Mouse (Mus musculus): ENCODE results near the gene Foxa2. TPM values are rescaled to one million over a fixed set of nuclear protein-coding genes. Genes with fewer than 3 reads are reported as not detected.

The Foxa2 gene
- total and polyA plus RNA-seq, 2 experiments: 11.2 to 103 TPM

DNA sequence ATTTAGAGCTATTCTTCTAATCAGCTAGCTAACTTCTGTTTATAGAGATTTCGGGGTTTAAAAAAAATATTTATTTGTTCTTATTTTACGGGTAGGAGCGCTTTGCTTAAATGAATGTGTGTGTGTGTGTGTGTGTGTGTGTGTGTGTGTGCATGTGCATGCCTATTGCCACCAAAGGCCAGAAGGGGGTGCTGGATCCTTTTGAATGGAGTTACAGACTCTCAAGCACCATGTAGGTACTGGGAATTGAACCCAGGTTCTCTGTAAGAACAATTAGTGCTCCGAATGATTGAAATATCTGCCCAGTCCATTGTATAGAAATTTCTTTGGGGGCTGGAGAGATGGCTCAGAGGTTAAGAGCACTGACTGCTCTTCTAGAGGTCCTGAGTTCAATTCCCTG lies 37.7 kb downstream of the Foxa2 start:
- WGBS: 92% methylated on average over 4 of the region's 4 CpGs

GRCm38 (mm10) chr2:148004554-148005521 lies 41.9 kb downstream of the Foxa2 start:
- WGBS: 65% methylated on average over 7 of the region's 7 CpGs
- Histone ChIP-seq H3K4me3 (ENCODE audit: insufficient read depth, low read depth, low read length) (no peak overlapping the region), H3K79me2 (ENCODE audit: control insufficient read depth, insufficient read depth, low read length) (peaks cover 4% of the 10 kb centered on the region; the same call in 1 of the 2 replicates), H3K9ac (ENCODE audit: low read depth, low read length) (no peak overlapping the region), H3K27ac (replicated peaks; ENCODE audit: insufficient read depth, low read depth, low read length) (no peak overlapping the region), H3K4me1 (ENCODE audit: control insufficient read depth, insufficient read depth, low read length) (peaks cover 6% of the 10 kb centered on the region; the same call in 1 of the 2 replicates), H3K27me3 (ENCODE audit: control insufficient read depth, insufficient read depth, low read length) (no peaks in the 10 kb centered on the region), H3K36me3 (ENCODE audit: control insufficient read depth, insufficient read depth, low read length) (peaks cover 48% of the 10 kb centered on the region)
- DNase-seq (ENCODE audit: extremely low read depth, low read depth, low spot score): no peak
- no peak for TF ChIP-seq POLR2A (IDR thresholded peaks at IDR 0.05; ENCODE audit: extremely low read depth, insufficient read depth, low read length)
- TF ChIP-seq CTCF (IDR thresholded peaks at IDR 0.05; ENCODE audit: low read depth, low read length): no peak

More for the DNA sequence above, 37.7 kb downstream of the Foxa2 start:
- no peak overlapping the region for H3K27ac ChIP-seq (replicated peaks; ENCODE audit: insufficient read depth, low read depth, low read length)
- no peak overlapping the region for H3K9ac ChIP-seq (ENCODE audit: low read depth, low read length)
- TF ChIP-seq POLR2A (IDR thresholded peaks at IDR 0.05; ENCODE audit: extremely low read depth, insufficient read depth, low read length) (no peak), CTCF (IDR thresholded peaks at IDR 0.05; ENCODE audit: low read depth, low read length) (peak; percentile 15; the same call in 1 of the 2 replicates)
- H3K4me1 ChIP-seq (ENCODE audit: control insufficient read depth, insufficient read depth, low read length): peaks cover 6% of the 10 kb centered on the region; the same call in 1 of the 2 replicates
- peaks cover 54% of the 10 kb centered on the region for H3K36me3 ChIP-seq (ENCODE audit: control insufficient read depth, insufficient read depth, low read length)
- H3K4me3 ChIP-seq (ENCODE audit: insufficient read depth, low read depth, low read length): no peak overlapping the region
- DNase-seq (ENCODE audit: extremely low read depth, low read depth, low spot score): peak; percentile 51
- no peaks in the 10 kb centered on the region for H3K27me3 ChIP-seq (ENCODE audit: control insufficient read depth, insufficient read depth, low read length)
- H3K79me2 ChIP-seq (ENCODE audit: control insufficient read depth, insufficient read depth, low read length): peaks cover 4% of the 10 kb centered on the region; the same call in 1 of the 2 replicates

GRCm38 (mm10) chr2:148003511-148003910 lies 43.3 kb downstream of the Foxa2 start:
- DNase-seq (ENCODE audit: extremely low read depth, low read depth, low spot score): no peak
- Histone ChIP-seq H3K4me3 (ENCODE audit: insufficient read depth, low read depth, low read length) (no peak overlapping the region), H3K27ac (replicated peaks; ENCODE audit: insufficient read depth, low read depth, low read length) (no peak overlapping the region), H3K79me2 (ENCODE audit: control insufficient read depth, insufficient read depth, low read length) (peaks cover under 1% of the 10 kb centered on the region; the same call in 1 of the 2 replicates), H3K4me1 (ENCODE audit: control insufficient read depth, insufficient read depth, low read length) (peaks cover 9% of the 10 kb centered on the region), H3K36me3 (ENCODE audit: control insufficient read depth, insufficient read depth, low read length) (peaks cover 42% of the 10 kb centered on the region), H3K27me3 (ENCODE audit: control insufficient read depth, insufficient read depth, low read length) (no peaks in the 10 kb centered on the region), H3K9ac (ENCODE audit: low read depth, low read length) (no peak overlapping the region)
- no peak for TF ChIP-seq CTCF (IDR thresholded peaks at IDR 0.05; ENCODE audit: low read depth, low read length)
- 72% methylated on average over 3 of the region's 3 CpGs for WGBS

DNA sequence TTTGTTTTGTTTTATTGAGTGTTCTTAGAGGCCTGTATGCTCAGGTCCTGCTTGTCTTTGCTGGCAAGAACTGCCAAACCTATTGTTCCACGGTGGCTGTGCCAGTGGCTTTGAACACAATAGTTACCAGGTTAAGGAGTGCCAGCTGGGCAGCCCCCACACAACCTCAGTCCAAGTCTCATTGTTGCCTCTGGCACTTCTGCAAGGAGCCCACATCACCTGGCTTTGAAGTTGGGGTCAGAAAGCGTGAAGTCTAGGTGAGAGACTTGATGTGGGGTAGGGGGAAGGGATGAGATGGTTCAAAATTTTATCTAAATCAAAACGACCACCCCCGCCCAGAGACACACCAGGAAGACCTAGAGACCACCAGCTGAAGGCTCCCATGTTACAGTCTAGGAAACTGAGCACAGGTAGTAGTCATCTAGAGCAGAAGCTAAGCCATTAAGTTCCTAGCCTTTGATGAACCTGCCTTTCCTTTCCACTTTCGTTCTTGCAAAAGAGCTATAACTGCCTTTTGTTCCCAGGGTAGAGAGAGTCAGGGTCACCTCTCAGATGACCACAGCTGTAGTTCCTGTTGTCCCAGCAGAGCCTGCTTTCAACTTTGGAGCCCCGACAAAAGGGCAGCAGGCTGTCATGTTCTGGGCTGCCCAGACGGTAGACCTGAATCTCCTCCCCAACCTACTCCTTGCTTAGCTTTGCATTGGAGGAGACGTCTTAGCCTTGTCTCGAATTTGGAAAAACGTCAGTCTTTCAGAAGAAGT lies 48.4 kb downstream of the Foxa2 start:
- H3K4me1 ChIP-seq (ENCODE audit: control insufficient read depth, insufficient read depth, low read length): peaks cover 32% of the 10 kb centered on the region
- TF ChIP-seq CTCF (IDR thresholded peaks at IDR 0.05; ENCODE audit: low read depth, low read length): no peak
- TF ChIP-seq POLR2A (IDR thresholded peaks at IDR 0.05; ENCODE audit: extremely low read depth, insufficient read depth, low read length): no peak
- H3K27me3 ChIP-seq (ENCODE audit: control insufficient read depth, insufficient read depth, low read length): no peaks in the 10 kb centered on the region
- DNase-seq (ENCODE audit: extremely low read depth, low read depth, low spot score): peak; percentile 60
- peaks cover 13% of the 10 kb centered on the region; the same call in 1 of the 2 replicates for H3K36me3 ChIP-seq (ENCODE audit: control insufficient read depth, insufficient read depth, low read length)
- H3K79me2 ChIP-seq (ENCODE audit: control insufficient read depth, insufficient read depth, low read length): no peaks in the 10 kb centered on the region
- peak overlapping the region; percentile 47; the same call in 1 of the 2 replicates for H3K27ac ChIP-seq (replicated peaks; ENCODE audit: insufficient read depth, low read depth, low read length)
- WGBS: 53% methylated on average over 10 of the region's 10 CpGs
- H3K9ac ChIP-seq (ENCODE audit: low read depth, low read length): no peak overlapping the region
- no peak overlapping the region for H3K4me3 ChIP-seq (ENCODE audit: insufficient read depth, low read depth, low read length)

DNA sequence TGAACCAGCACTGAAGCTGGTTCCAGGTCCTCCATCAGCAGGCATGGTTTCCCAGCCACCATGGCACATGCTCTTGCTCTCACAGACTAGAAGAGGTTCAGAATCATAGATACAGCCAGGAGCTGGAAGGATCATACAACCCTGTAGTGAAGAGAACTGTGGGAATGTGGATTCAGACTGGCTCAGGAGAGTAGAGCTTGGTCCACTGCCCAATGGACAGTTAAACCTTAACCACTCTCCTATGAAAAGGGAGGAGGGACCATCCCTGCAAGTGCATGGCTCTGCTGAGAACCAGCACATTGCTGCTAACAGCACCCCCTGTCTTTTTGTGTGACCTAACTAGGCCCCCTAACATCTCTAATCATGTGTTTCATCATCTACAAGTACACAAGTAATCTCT lies 50.0 kb downstream of the Foxa2 start:
- no peak overlapping the region for H3K9ac ChIP-seq (ENCODE audit: low read depth, low read length)
- H3K27me3 ChIP-seq (ENCODE audit: control insufficient read depth, insufficient read depth, low read length): no peaks in the 10 kb centered on the region
- peak overlapping the region; percentile 49 for H3K27ac ChIP-seq (replicated peaks; ENCODE audit: insufficient read depth, low read depth, low read length)
- peaks cover 11% of the 10 kb centered on the region; the same call in 1 of the 2 replicates for H3K36me3 ChIP-seq (ENCODE audit: control insufficient read depth, insufficient read depth, low read length)
- H3K79me2 ChIP-seq (ENCODE audit: control insufficient read depth, insufficient read depth, low read length): no peaks in the 10 kb centered on the region
- DNase-seq (ENCODE audit: extremely low read depth, low read depth, low spot score): peak; percentile 81
- no peak for TF ChIP-seq POLR2A (IDR thresholded peaks at IDR 0.05; ENCODE audit: extremely low read depth, insufficient read depth, low read length)
- no peak; the same call in 1 of the 2 replicates for TF ChIP-seq CTCF (IDR thresholded peaks at IDR 0.05; ENCODE audit: low read depth, low read length)
- H3K4me3 ChIP-seq (ENCODE audit: insufficient read depth, low read depth, low read length): no peak overlapping the region
- peaks cover 34% of the 10 kb centered on the region for H3K4me1 ChIP-seq (ENCODE audit: control insufficient read depth, insufficient read depth, low read length)
